Mouse (Mus musculus) left cerebral cortex, adult 2 months (tissue): Measurements from ENCODE around the gene Ino80b. TPM values are rescaled to one million over a fixed set of nuclear protein-coding genes. Genes with fewer than 3 reads are reported as not detected.
A peak's percentile ranks its signal among the peaks of the same experiment; 100 is the strongest.
"Not testable (repeated sequence)": the region's sequence is repeated elsewhere in the genome, so short reads cannot be mapped to it uniquely, and the experiment has no call there.

ENCODE experiments used
- DNase-seq, 2 experiments: peaks; one replicate each; pipeline ENCODE4 v3.0.0; 2021 to 2022; ENCODE audit warnings: low spot score in 2 of 2, mixed read lengths in 1 of 2; ENCODE audit errors: extremely low spot score in 1 of 2
- H3K27ac ChIP-seq: fragments of 200-600 bp; 2 replicates; pipeline ENCODE4 v1.8.1; 2022
- H3K4me3 ChIP-seq: fragments of 200-600 bp; 2 replicates; pipeline ENCODE4 v1.8.1; 2022
- CTCF ChIP-seq: fragments of 200-600 bp; IDR thresholded peaks from 2 replicates; pipeline ENCODE4 v1.8.1; 2022; ENCODE audit warnings: antibody characterized with exemption, mild to moderate bottlenecking, moderate library complexity
- intact Hi-C: fragments of 180-260 bp; cut with DNase I; formaldehyde crosslinking; loops from one replicate; pipeline ENCODE4 v1.15.1; 2025
- long read RNA-seq, 2 experiments: library from polyadenylated mRNA; stranded (forward); transcript quantifications; one replicate each; pipeline ENCODE4 v2.0.0; 2021; ENCODE audit warnings: borderline mapping rate in 2 of 2
- total RNA-seq, 2 experiments: library from RNA; stranded (reverse); gene quantifications; 2 replicates each; pipeline ENCODE4 v1.2.3; 2021

Gene Ino80b
- total RNA-seq, result 10 to 100 TPM; 19.9 to 22.2 TPM
- long read RNA-seq, experiment 1, transcript Ino80b-202 (5 exons, 1,503 nt), result major isoform, 13 of 18 reads
- long read RNA-seq, experiment 1, partial matches to known transcripts, result 0 of 18 reads
- long read RNA-seq, experiment 1, other reads (novel, unspliced or antisense), result 5 of 18 reads
- long read RNA-seq, experiment 2, transcript Ino80b-202 (5 exons, 1,503 nt), result major isoform, 7 of 16 reads
- long read RNA-seq, experiment 2, partial matches to known transcripts, result 2 of 16 reads
- long read RNA-seq, experiment 2, other reads (novel, unspliced or antisense), result 7 of 16 reads

DNA sequence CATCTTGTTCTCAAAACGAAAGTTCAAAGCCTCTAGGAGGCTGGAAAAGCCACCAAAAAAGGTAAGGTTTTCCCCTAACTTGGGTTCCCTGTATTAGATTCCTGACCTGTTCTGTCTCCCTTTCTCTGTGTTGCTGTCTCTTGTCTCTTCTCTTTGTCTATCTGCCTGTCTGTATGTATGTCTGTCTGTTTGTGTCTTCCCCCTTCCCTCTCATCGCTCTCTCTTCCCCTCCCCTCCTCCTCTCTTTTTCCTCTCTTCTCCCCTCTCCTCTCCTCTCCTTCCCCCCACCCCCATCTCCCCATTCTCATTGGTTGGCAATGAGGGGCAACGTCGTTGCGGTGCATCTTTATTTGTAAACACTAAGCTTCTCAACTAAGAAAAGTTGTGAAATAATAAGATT lies at the start of gene Ino80b:
TSS of gene Ino80b (minus strand) at position 101 of the 400 bp plus-strand sequence.
- intact Hi-C loops, result loop anchor here (2.0 kb wide), 1 partner anchor 17 kb away; no protein-coding TSS in a partner anchor

DNA sequence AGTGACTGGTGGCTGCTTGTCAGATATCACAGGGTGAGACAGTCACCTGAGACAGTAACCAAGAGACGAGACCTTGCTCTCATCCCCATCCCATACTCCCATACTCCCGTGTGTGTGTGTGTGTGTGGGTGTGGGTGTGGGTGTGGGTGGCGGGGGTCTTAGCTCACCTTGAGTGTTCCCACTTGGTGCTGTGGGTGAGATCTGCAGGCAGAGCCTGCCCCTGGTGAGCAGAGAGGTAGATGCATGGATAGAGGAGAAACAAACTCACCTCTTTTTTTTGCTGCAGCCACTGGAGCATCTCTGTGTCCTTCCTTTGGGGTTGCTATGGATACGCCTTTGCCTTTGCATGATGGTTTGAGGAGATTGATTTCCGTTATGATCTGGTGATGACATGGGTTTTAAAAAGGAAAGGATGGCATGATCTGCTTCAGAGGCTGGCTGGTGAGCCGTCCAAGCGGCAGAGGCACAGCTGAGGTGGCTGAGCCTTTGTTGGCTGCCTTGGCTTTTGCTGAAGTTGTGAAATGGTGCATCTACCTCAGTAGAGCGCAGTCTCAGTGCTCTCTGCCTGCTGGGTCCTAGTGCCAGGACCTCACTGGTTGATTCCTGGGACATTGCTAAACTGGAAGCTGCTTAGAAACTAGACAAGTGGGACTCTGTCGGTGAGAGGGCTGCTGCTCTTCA lies 47.1 kb upstream of the Ino80b start:
- TF ChIP-seq CTCF, result no peak
- Histone ChIP-seq H3K27ac (peak overlapping the region; percentile 85), H3K4me3 (peak overlapping the region; percentile 61)
- intact Hi-C loops, result no loop called here
- peak; percentile 67 to 70 for DNase-seq

More for the DNA sequence above, at the start of gene Ino80b:
- no peak for DNase-seq
- TF ChIP-seq CTCF, result no peak
- H3K4me3 ChIP-seq, result peak within 1 kb of the TSS; percentile 70
- peak within 1 kb of the TSS; percentile 65 for H3K27ac ChIP-seq

DNA sequence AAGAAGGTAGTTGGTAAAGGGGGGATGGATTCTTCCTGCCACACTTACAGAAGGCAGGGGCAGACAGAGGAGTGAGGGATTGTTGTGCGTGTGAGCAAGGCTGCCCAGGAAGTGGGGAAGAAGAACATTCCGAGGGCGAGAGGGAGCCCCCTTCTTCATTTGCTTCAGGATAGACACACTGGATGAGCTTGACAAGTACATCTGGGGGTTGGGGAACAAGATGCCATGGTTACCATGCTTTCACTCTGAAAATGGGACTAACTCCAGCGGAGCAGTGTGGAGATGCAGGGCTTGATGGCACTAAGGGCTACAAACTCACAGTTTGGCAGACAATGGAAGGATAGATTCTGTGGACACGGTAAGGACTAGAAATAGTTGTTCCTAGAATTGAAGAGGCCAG lies 45.8 kb upstream of the Ino80b start:
- Histone ChIP-seq H3K27ac (peak overlapping the region; percentile 85), H3K4me3 (peak overlapping the region; percentile 61)
- no peak for DNase-seq
- no peak for TF ChIP-seq CTCF
- intact Hi-C loops, result loop anchor here (1.0 kb wide), 1 partner anchor 8 kb away; no protein-coding TSS in a partner anchor

DNA sequence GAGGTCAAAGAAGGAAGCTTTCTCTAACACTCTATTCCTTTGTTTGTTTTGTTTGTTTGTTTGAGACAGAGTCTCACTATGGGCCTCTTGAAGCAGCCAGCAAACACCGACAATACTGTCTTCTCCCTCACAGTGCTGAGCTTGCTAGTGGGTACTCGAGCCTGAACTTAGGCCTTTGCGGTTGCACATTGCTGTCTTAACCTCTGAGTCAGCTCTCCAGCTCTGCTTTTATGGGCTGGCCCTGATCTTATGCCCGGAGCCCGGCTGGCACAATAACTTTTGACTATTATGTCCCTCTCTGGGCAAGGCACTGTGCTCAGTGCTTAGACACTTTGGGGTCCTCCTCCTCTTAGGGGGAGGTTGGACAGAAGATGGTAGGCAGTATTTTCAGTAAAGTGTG lies 44.6 kb upstream of the Ino80b start:
- no peak overlapping the region for H3K27ac ChIP-seq
- no peak overlapping the region for H3K4me3 ChIP-seq
- intact Hi-C loops, result loop anchor here (5.0 kb wide), 1 partner anchor 97 kb away; no protein-coding TSS in a partner anchor
- no peak for TF ChIP-seq CTCF
- DNase-seq, result no peak

DNA sequence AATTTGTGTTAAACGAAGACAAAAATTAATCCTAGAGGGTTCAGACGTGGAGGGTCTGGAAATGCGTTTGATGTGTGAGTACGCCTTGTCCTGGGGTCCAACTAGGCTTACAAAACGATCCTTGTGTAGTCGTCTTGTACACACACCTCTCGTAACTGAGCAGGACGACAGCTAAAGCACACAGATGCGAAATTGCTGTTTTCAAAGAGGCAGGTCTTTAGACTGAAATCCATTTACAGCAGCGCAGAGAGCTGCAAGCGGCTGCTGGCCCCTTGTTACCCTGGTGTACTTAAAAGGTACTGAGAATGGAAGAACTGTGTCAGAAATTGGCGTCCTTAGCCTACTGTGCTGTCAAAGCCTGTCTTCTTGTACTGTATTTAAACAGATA lies 41.0 kb upstream of the Ino80b start:
- peak; percentile 28 for TF ChIP-seq CTCF
- Histone ChIP-seq H3K27ac (peak overlapping the region; percentile 98), H3K4me3 (peak overlapping the region; percentile 82)
- no peak for DNase-seq
- intact Hi-C loops, result loop anchor here (5.0 kb wide), 1 partner anchor 101 kb away; no protein-coding TSS in a partner anchor

DNA sequence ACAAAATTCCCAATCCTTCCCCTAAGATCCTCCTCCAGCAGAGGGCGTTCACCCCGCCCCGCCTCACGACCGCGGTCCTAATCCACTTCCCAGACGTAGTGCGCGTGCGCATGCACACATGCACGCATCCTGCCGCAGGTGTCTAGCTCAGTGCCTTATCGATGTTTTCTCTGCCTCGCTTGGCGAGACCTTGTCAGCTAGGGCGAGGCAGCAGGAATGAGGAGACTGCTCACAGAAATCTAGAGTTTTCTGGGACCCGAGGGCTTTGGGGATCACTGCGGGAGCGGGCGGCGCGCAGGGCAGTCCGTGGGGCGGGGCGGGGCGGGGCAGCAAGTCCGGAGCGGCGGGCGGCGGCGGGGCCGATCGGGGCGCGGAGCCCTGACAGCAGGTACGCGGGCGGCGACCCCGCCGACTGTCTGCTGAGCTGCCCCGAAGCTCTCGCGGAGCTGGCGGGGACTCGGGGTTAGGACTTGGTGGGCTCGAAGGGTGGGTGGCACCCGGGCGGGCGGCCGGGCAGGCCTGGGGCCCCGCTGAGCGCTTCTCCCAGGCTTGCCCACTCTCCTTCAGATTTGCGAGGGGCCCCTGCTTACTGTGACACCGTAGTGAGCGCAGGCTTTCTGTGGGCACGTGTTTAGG lies 40.5 kb upstream of the Ino80b start, which contains the start of gene Dctn1:
TSS of gene Dctn1 (plus strand) at position 314 of the 636 bp plus-strand sequence.
- Histone ChIP-seq H3K27ac (peak within 1 kb of the TSS; percentile 98), H3K4me3 (peak within 1 kb of the TSS; percentile 82)
- peak; percentile 88 for TF ChIP-seq CTCF
- intact Hi-C loops, result loop anchor here (2.0 to 5.0 kb wide), 2 partner anchors 49 to 102 kb away; no protein-coding TSS in a partner anchor
- DNase-seq, result peak; percentile 92

DNA sequence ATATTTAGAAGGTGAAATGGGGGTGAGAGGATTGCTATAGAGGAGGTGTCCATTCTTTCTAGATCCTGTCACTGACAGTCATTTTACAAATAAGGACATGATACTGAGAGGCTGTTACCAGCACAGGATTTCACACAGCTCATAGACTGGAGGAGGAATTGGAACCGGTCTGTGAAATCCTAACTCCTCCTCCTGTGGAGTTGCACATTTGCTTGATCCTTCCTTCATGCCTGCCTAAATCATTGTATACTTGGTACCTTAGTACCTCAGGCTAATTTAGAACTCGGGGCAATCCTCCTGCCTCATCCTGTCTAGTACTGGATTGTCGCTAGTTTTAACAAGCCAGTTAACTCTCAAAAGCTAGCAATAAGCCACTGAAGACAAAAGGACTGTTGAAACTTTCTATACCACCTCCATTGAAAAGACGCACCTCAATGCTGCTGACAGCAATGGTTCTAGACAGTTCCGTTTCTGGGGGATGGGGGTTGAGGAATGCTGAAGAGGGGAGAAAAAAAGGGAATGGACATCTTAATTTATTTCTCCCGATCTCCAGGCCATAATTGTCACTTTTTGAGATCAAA lies 39.9 kb upstream of the Ino80b start:
- Histone ChIP-seq H3K27ac (peak overlapping the region; percentile 98), H3K4me3 (peak overlapping the region; percentile 82)
- no peak for DNase-seq
- no peak for TF ChIP-seq CTCF
- intact Hi-C loops, result loop anchor here (2.0 to 5.0 kb wide), 2 partner anchors 50 to 102 kb away; no protein-coding TSS in a partner anchor

DNA sequence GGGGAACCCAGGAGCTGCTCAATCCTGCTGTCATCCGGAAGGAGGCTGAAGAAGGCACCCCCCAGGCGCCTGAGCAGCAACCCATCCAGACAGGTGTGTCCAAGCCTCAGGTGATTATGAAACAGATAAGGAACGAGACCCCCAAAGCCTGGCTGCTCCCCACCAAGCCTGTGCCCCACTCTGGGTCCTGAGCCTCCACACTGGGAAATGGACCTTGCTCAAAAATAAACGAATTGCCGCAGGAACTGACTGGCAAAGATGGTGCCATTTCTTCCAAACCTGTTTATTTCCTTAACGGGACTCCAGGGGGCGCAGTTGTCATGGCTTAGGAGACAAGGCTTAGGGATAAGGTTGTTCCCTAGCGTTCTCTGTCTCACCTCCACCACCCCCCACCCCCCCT lies 37.5 kb upstream of the Ino80b start:
- peak; percentile 52 to 58 for DNase-seq
- intact Hi-C loops, result no loop called here
- TF ChIP-seq CTCF, result peak; percentile 70
- H3K27ac ChIP-seq, result no peak overlapping the region
- peak overlapping the region; percentile 18; the same call in 1 of the 2 replicates for H3K4me3 ChIP-seq

DNA sequence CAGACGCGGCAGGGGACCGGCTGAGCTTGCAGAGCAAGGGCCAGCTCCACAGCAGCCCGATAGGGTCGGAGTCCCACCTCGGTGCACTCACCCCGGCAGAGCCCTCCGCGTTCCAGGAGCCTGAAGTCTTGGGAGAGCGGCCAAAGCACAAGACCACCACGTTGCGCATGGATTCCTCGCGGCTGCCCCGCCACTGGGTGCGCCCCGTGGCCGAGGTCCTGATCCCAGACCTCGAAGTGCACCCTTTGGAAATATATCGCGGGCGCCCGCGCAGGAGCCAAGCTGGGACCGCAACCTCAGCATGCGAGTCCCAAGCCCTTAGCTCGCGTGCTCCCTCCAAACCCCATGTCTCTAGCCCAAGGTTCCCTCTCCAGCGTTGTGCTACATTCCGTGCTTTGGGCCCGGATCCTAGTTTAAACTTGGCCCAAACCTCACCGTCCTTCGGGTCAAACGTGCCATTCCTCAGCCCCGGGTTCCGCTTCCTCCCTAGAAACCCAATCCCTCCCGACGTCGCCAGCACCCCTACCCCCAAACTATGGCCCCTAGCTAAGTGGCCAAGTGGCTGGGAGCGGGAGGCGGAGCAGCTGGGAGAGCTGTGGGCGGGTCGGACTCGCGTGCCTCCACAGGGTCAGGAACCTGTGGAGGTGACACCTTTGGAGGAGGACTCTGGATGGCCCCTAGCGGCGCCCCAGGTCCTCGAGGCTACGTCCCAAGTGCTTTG lies 36.9 kb upstream of the Ino80b start:
- no peak for DNase-seq
- Histone ChIP-seq H3K4me3 (peak overlapping the region; percentile 18), H3K27ac (no peak overlapping the region)
- intact Hi-C loops, result no loop called here
- TF ChIP-seq CTCF, result no peak

DNA sequence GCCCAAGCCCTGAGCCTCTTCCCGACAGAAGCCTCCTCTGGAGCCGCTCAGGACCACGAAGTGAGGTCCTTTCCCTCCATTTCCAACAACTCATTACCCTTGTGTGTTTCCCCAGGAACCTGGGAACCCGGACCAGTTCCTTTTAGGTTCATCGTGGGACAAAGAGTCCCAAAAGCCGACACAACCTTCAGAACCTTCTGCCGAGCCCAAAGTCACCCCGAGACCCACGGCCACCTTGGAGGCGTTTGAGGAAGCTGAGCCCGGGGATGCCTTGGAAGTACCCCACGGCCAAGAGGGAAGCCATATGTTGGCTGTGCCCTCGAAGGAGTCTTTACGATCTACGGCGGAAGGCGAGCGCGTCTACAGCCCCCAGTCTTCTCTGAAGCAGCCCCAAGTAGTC lies 36.2 kb upstream of the Ino80b start:
- Histone ChIP-seq H3K27ac (no peak overlapping the region), H3K4me3 (no peak overlapping the region)
- no peak for TF ChIP-seq CTCF
- DNase-seq, result no peak
- intact Hi-C loops, result no loop called here

DNA sequence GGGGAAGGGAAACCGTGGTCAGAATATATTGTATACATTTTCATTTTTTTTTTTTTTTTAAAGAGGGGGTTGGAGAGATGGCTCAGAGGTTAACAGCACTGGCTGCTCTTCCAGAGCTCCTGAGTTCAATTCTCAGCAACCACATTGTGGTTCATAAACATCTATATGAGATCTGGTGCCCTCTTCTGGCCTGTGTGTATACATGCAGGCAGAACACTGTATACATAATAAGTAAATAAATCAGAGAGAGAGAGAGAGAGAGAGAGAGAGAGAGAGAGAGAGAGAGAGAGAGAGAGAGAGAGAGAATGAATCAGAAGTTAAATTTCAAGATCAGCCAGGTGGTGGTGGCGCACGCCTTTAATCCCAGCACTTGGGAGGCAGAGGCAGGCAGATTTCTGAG lies 34.2 kb upstream of the Ino80b start:
- H3K4me3 ChIP-seq, H3K27ac ChIP-seq, intact Hi-C loops, DNase-seq: not testable (repeated sequence)
- peak; percentile 52 for TF ChIP-seq CTCF
